Mouse (Mus musculus): ENCODE results near the gene P3h4.

P3h4 gene

DNA sequence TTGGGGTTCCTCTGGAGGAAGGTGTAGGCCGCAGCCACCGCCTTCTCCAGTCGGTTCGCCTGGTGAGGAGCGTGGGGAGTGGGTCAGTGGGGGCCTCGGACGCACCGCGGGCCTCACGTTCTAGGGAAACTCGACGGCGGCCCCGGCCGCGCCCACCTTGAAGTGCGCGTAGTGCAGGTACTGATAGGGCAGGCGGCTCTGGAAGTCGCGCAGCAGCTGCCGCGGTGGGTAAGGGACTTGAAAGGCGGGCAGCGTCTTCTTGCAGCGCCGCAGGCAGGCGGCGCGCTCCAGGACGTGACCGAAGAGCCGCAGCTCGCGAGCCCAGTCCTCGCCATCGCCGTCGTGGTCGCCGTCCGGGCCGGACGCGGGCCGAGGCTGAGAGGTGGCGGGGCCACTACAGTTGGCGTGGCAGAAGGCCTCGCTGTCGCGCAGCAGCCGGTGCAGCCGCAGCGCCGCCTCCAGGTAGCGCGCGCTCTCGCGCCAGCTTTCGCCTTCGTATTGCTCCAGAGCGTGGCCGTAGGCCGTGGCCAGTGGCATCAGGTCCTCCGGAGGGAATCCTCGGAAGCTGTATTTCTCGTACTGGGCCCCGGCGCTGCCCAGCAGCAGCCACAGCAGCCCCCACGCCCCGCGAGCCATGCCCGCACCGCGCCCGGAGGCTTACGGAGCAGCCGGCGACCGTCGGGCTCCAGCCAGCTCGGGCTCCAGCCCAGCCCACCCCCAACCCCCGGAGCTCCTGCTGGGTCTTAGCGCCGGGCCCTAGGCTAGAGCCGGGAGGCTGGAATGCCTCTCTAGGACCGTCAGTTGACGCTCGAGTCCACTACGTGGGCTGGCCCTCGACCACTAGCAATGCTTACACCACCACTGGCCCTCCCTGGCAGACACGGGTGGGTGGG lies at the start of gene P3h4:
P3h4 (minus strand) TSS at position 816 of the 893 bp plus-strand sequence.
- peak; percentile 82 for DNase-seq

DNA sequence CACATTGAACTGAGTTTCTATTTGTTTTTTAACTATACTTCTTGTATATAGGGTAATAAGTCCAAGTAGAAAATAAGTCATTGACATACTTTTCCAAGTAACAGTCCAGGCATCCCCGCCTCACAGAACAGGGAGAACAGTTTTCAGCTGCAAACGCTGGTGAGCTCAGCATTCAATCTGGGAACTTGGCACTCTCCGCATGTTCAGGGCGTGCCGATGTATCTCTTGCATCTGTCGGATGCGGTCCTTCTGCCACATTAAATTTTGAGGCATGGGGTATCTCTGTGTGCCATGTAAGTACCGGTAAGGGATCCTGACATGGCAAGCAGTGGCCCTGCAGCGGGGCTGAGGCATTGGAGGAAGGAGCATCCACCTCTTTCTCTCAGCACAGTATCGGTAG lies 48.1 kb upstream of the P3h4 start:
- DNase-seq: no peak

GRCm38 (mm10) chr11:100457711-100458110 lies 43.1 kb upstream of the P3h4 start:
- DNase-seq: no peak

- no peak for DNase-seq
Measured at GRCm38 (mm10) chr11:100457247-100457646, 42.6 kb upstream of the P3h4 start.

GRCm38 (mm10) chr11:100442625-100443024 lies 28.0 kb upstream of the P3h4 start:
- no peak for DNase-seq

GRCm38 (mm10) chr11:100441797-100442196 lies 27.2 kb upstream of the P3h4 start, which contains the start of the genes Nt5c3b and Klhl10:
TSS of gene Nt5c3b (minus strand) at chr11:100441808.
TSS of gene Klhl10 (plus strand) at chr11:100441917.
- no peak for DNase-seq

- peak; percentile 90 for DNase-seq
Measured at GRCm38 (mm10) chr11:100440691-100441522, 26.3 kb upstream of the P3h4 start.

DNA sequence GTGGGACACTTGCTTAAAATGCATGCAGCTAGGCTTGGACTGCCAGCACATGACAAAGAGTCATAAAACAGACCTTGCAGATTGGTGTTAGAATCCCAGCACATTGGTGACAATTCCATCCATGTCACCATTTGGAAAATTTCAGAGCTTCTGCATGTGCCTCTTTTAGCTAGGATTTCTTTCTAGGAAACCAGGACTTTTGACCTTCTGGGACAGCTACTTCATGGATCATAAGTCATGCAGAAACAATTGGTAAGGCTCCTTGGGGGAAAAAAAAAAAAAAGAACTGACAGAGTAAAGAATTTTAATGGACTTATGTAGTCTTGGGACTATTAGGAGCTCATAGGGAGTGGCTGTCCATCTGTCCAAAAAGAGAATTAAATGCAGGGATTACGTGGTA lies 23.3 kb upstream of the P3h4 start:
- no peak for DNase-seq

DNA sequence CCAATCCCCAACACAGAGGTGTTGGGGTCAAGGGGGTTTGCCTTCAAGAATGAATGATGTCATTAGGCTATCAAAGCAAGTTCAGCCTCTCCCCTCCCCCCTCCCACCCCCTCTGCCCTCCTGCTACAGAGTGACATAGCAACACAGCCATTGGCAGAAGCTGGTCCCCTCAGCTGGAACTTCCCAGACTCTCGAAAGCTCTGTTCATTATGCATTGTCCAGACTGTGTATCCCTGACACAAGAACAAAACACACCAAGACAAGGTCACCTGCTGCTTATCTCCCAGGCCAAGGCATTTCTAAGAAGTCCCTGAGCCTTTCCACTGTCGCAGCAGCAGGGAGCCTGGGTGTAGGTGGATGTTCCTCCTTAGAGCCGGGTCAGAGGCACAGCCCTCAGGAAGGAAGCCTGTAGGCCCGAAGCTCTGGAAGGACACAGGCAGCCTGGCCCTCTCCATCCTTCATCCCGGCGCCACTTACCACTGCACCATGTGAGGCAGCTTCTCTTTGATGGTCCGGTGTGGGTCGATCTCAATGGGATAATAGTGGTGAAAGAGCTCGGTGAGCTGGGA lies 21.1 kb upstream of the P3h4 start:
- no peak for DNase-seq

- DNase-seq: no peak
Measured at GRCm38 (mm10) chr11:100432002-100432401, 17.4 kb upstream of the P3h4 start.

DNA sequence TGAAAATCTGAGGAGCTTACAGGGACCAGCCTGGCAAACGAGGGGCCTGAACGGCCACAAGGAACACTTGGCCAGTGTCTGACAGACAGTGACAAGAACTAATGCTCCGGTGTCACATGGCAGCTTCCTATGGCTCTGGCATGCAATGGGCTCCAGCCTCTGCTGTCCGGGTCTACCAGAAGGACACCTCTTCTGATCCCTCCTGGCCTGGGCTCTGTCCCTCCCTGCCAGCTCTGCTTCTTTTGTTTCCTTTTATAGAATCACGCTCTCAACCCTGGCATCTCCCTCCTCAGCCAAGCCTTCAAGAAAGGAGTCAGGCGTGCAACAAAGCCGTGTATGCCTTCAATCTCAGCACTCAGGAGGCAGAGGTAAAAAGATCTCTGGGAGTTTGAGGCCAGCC lies 15.4 kb upstream of the P3h4 start:
- DNase-seq: no peak

GRCm38 (mm10) chr11:100428612-100429199 lies 14.1 kb upstream of the P3h4 start:
- no peak for DNase-seq

GRCm38 (mm10) chr11:100426820-100427219 lies 12.2 kb upstream of the P3h4 start:
- no peak for DNase-seq

GRCm38 (mm10) chr11:100425851-100426250 lies 11.2 kb upstream of the P3h4 start:
- DNase-seq: peak; percentile 76

GRCm38 (mm10) chr11:100423836-100424235 lies 9.2 kb upstream of the P3h4 start:
- DNase-seq: no peak

DNA sequence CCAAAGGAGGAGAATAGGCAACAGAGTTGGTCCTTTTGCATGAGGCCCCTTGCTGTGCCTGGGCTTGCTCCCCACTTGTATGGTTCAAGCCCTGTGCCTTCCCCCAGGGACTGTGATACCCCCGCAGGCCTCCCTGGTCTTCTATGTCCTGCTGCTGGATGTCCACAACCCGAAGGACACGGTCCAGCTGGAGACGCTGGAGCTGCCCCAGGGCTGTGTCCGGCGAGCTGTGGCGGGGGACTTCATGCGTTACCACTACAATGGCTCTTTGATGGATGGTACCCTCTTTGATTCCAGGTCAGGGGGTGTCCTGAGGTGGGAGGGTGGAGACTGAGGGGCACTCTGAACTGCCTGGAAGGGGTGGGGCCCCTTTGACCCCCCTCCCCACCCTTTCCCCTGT lies 6.9 kb upstream of the P3h4 start:
- no peak for DNase-seq

- peak; percentile 36 for DNase-seq
Measured at GRCm38 (mm10) chr11:100414914-100415822, 532 bp upstream of the P3h4 start, which contains the start of gene Fkbp10. TSS of gene Fkbp10 (plus strand) at chr11:100415697.

DNA sequence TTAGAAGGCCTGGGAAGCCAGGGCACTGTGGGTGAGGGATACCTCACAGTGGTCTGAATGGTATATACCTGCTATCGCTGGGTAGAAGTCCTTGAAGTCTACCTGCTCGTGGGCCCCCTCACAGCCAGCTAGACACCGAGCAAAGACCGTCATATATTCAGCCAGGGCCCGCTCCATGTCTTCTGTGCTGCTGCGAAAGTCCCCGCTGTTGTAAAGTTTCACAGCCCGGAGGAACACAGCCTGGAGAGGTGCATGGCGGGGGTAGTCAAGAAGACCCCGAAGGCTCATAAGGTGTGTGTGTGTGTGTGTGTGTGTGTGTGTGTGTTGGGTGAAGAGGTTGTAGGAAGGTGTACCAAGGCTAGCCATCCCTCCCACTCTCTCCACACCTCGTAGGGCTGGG lies 1.1 kb downstream of the P3h4 start:
- no peak for DNase-seq

DNA sequence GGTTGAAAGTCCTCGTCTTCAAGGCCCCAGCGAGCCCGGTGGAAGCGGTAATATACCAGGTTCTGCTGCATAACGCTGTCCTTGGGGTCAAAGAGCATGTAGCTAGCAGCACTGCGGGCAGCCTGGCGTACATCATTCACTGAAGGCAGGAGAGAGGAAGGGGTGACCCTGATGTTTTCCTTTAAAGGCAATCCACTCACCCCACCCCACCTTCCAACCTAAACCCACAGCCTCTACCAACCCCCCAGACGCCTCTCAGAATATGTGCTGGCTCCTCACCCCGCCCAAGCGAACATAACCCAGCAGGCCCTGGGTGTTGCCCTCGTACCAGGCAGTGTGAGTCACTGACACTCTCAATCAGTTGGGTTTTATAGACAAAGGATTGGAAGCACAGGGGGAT lies 2.9 kb downstream of the P3h4 start:
- DNase-seq: peak; percentile 51

- peak; percentile 74 for DNase-seq
Measured at GRCm38 (mm10) chr11:100409686-100410085, 5.0 kb downstream of the P3h4 start.

DNA sequence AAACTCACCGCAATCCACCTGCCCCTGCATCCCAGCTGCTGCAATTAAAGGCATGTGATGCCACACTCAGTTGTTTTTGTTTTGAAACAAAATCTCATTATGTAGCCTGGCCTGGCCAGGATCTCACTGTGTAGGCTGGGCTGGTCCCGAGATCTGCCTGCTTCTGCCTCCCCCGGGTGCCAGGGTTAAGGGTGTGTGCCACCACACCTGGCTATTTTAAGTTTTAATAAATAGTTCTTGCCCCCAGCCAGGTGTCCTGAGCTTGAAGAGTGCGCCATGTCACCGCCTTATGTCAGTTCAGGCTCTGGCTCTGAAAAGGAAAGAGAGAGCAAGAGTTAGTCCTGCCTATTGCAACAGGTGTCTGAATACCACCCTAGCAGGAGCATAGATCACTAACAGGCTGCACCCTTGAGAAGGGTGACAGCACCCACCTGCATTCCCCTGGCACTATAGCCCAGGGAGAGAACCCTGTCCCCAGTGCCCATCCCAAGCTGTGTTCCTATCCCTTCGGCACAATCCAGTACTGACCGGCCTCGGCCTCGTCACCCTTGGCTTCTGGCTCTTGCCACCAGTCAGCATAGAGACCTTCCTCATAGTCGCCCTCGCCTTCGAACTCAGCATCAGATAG lies 5.7 kb downstream of the P3h4 start:
- peak; percentile 70 for DNase-seq

Measured in thymus, postnatal 14 days (tissue).